ENCODE assay signal across 8 mouse cellular contexts in genomic region chr14:96518954-96519682, GRCm38 (mm10). TPM values are rescaled to one million over a fixed set of nuclear protein-coding genes. Genes with fewer than 3 reads are reported as not detected.
A peak's percentile ranks its signal among the peaks of the same experiment; 100 is the strongest.
DNase-seq lines count a peak whose midpoint lies in the region; ATAC-seq and TF ChIP-seq lines count a peak whose summit lies in the region.

Gene Klhl1, minus strand, starts transcription at chr14:96519102.

- no peak within 1 kb of the TSS for H3K27ac ChIP-seq in kidney, embryonic 14.5 days (ENCODE audit: low read depth, low read length)
- H3K27ac ChIP-seq in hindbrain, embryonic 16.5 days (ENCODE audit: low read depth, low read length) = peak within 1 kb of the TSS; percentile 77

- no peak within 1 kb of the TSS for H3ac ChIP-seq in myocyte (ENCODE audit: control insufficient read depth, insufficient read length)

- ATAC-seq in kidney, embryonic 14.5 days (ENCODE audit: low FRiP score, low TSS enrichment) = 0 out of 2 replicates have a peak, but pooled peaks have one; percentile 14
- ATAC-seq in hindbrain, embryonic 16.5 days = peak; percentile 95

- no peaks in the 10 kb centered on the region for H3K79me2 ChIP-seq in myocyte (ENCODE audit: control insufficient read depth, insufficient read depth)

- no peak for TF ChIP-seq POLR2A in myocyte (IDR thresholded peaks at IDR 0.05; ENCODE audit: insufficient read length, low read depth)

- WGBS in kidney, embryonic 14.5 days = 40% methylated on average over 13 of the region's 13 CpGs
- 26% methylated on average over 13 of the region's 13 CpGs for WGBS in hindbrain, embryonic 16.5 days

- H3K9ac ChIP-seq in kidney, embryonic 14.5 days (ENCODE audit: low read depth, low read length) = peak within 1 kb of the TSS; percentile 28; the same call in 1 of the 2 replicates
- peak within 1 kb of the TSS; percentile 72 for H3K9ac ChIP-seq in hindbrain, embryonic 16.5 days (ENCODE audit: low read depth, low read length)

- peak within 1 kb of the TSS; percentile 93 for H3K4me2 ChIP-seq in kidney, embryonic 14.5 days (replicated peaks; ENCODE audit: low read depth, low read length)
- H3K4me2 ChIP-seq in hindbrain, embryonic 16.5 days (ENCODE audit: low read length) = peak within 1 kb of the TSS; percentile 79
- H3K4me2 ChIP-seq in myocyte (ENCODE audit: low read depth) = peak within 1 kb of the TSS; percentile 60

- H3K4me1 ChIP-seq in kidney, embryonic 14.5 days (ENCODE audit: control insufficient read depth, insufficient read depth, low read length) = peaks cover 7% of the 10 kb centered on the region
- peaks cover 7% of the 10 kb centered on the region; the same call in 1 of the 2 replicates for H3K4me1 ChIP-seq in hindbrain, embryonic 16.5 days (ENCODE audit: control insufficient read depth, insufficient read depth, low read depth, low read length)

- peaks cover 19% of the 10 kb centered on the region for H3K27me3 ChIP-seq in kidney, embryonic 14.5 days (ENCODE audit: control insufficient read depth, insufficient read depth, low read length)
- no peaks in the 10 kb centered on the region for H3K27me3 ChIP-seq in hindbrain, embryonic 16.5 days (replicated peaks; ENCODE audit: control insufficient read depth, insufficient read depth, low read length)
- no peaks in the 10 kb centered on the region for H3K27me3 ChIP-seq in myocyte (ENCODE audit: control insufficient read depth, insufficient read depth, insufficient read length)

- no peaks in the 10 kb centered on the region for H3K9me3 ChIP-seq in kidney, embryonic 14.5 days (ENCODE audit: control insufficient read depth, low read length)
- H3K9me3 ChIP-seq in hindbrain, embryonic 16.5 days (ENCODE audit: control insufficient read depth, low read length) = no peaks in the 10 kb centered on the region

- H3K4me3 ChIP-seq in kidney, embryonic 14.5 days (ENCODE audit: low read length) = peak within 1 kb of the TSS; percentile 44
- peak within 1 kb of the TSS; percentile 58 for H3K4me3 ChIP-seq in hindbrain, embryonic 16.5 days (ENCODE audit: low read length)
- H3K4me3 ChIP-seq in myocyte = peak within 1 kb of the TSS; percentile 2

- DNase-seq in kidney, postnatal 10 days = no peak
- peak; percentile 21 for DNase-seq in embryo, embryonic 10.5 days (ENCODE audit: low spot score)
- DNase-seq in MN1 (ENCODE audit: low spot score) = no peak
- no peak for DNase-seq in ovary, postnatal 36 days (ENCODE audit: low spot score)
- DNase-seq in adrenal gland, postnatal 14 days = no peak

- H3K36me3 ChIP-seq in kidney, embryonic 14.5 days (ENCODE audit: control insufficient read depth, insufficient read depth, low read length) = no peaks in the 10 kb centered on the region
- no peaks in the 10 kb centered on the region for H3K36me3 ChIP-seq in hindbrain, embryonic 16.5 days (ENCODE audit: control insufficient read depth, insufficient read depth, low read length)
- H3K36me3 ChIP-seq in myocyte (ENCODE audit: control insufficient read depth, insufficient read depth) = no peaks in the 10 kb centered on the region

TF ChIP-seq in myocyte, 11 proteins besides CTCF, POLR2A, EP300 and RAD21:
- TF ChIP-seq POLR2AphosphoS2 (IDR thresholded peaks at IDR 0.05; ENCODE audit: insufficient read length, low read depth) (no peak), MAX (IDR thresholded peaks at IDR 0.05; ENCODE audit: low read depth) (no peak), MYOG (IDR thresholded peaks at IDR 0.05; ENCODE audit: control insufficient read depth in 1 of 3, insufficient read depth in 1 of 3, insufficient read length in 2 of 3, low read depth in 2 of 3) (no peak), SRF (IDR thresholded peaks at IDR 0.05; ENCODE audit: control insufficient read depth, insufficient read length, low read depth) (no peak), MYOD1 (IDR thresholded peaks at IDR 0.05; ENCODE audit: control insufficient read depth in 1 of 3, insufficient read length in 2 of 3, low read depth in 2 of 3) (no peak), CEBPB (IDR thresholded peaks at IDR 0.05; ENCODE audit: insufficient read depth, poor library complexity, severe bottlenecking) (no peak), USF1 (IDR thresholded peaks at IDR 0.05; ENCODE audit: low read depth) (no peak), E2F4 (IDR thresholded peaks at IDR 0.05; ENCODE audit: insufficient read depth) (no peak), TCF3 (IDR thresholded peaks at IDR 0.05; ENCODE audit: insufficient read length, low read depth) (no peak)

RNA-seq across cellular contexts. Expression of gene Klhl1, which starts in this region (rescaled TPM):
- polyA plus RNA-seq in kidney, embryonic 14.5 days (2014; fragmentation: Nextera tagmentation; extraction: Ambion mirVana) = not detected in 2 replicates
- 10.3 and 10.5 TPM in 2 replicates for polyA plus RNA-seq in hindbrain, embryonic 16.5 days (2015; fragmentation: Nextera tagmentation; extraction: Ambion mirVana)
- polyA plus RNA-seq in myocyte (2012; fragmentation: generic; extraction: Trizol) = 0.01 TPM
- total RNA-seq in adrenal gland, postnatal 14 days (2021) = not detected in 2 replicates

Comparison
In these comparisons a context has a peak if more than half of its experiments do, and no peak if none do; other contexts are left out.
1. RNA of gene Klhl1 (polyA plus RNA-seq): 10.3 to 10.5 TPM in hindbrain, embryonic 16.5 days; 0.01 TPM in myocyte (single experiment) and not detected in kidney, embryonic 14.5 days; every median in the first group is over 10 times any median in the second.
2. Peak in ATAC-seq, H3K4me3 ChIP-seq, H3K9ac ChIP-seq and H3K4me2 ChIP-seq in kidney, embryonic 14.5 days; RNA of the gene not detected or under 1 TPM.
3. H3K4me3 ChIP-seq: peak in every context shown above with its lines; median percentile 58 in hindbrain, embryonic 16.5 days; 44 in kidney, embryonic 14.5 days; 2 in myocyte.
4. Peak in every context shown above with its lines, with median percentiles within 50 percentile points of each other: H3K4me2 ChIP-seq.